Mouse (Mus musculus) liver, embryonic 16.5 days (tissue): ENCODE measurements around the gene Cntnap2. TPM values are rescaled to one million over a fixed set of nuclear protein-coding genes. Genes with fewer than 3 reads are reported as not detected.

Experiments used
- ATAC-seq: fragments of 200-750 bp; cut with Nextera tagmentation; 2 replicates; pipeline ENCODE4 v1.8.0; 2017; ENCODE audit warnings: low read depth, mild to moderate bottlenecking, moderate number of reproducible peaks, moderate library complexity
- H3K27ac ChIP-seq: fragments of 300-500 bp; sonication (generic); 2 replicates; pipeline ENCODE4 v1.5.1; 2014; ENCODE audit warnings: mild to moderate bottlenecking, low read length
- H3K27me3 ChIP-seq: fragments of 300-500 bp; sonication (generic); 2 replicates; pipeline ENCODE4 v1.6.1; 2014; ENCODE audit warnings: low read depth, low read length, mixed read lengths; ENCODE audit not compliant: control insufficient read depth, insufficient read depth
- H3K36me3 ChIP-seq: fragments of 300-500 bp; sonication (generic); 2 replicates; pipeline ENCODE4 v1.6.1; 2014; ENCODE audit warnings: mild to moderate bottlenecking; ENCODE audit not compliant: control insufficient read depth, insufficient read depth
- H3K4me1 ChIP-seq: fragments of 300-500 bp; sonication (generic); 2 replicates; pipeline ENCODE4 v1.6.1; 2014; ENCODE audit warnings: low read depth, low read length, mixed read lengths; ENCODE audit not compliant: control insufficient read depth
- H3K4me2 ChIP-seq: fragments of 300-500 bp; sonication (generic); 2 replicates; pipeline ENCODE4 v1.6.1; 2014; ENCODE audit warnings: low read depth, low read length, mixed read lengths
- H3K4me3 ChIP-seq: fragments of 300-500 bp; sonication (generic); 2 replicates; pipeline ENCODE4 v1.5.1; 2014; ENCODE audit warnings: low read depth, mild to moderate bottlenecking, low read length
- H3K9ac ChIP-seq: fragments of 300-500 bp; sonication (generic); 2 replicates; pipeline ENCODE4 v1.6.1; 2014; ENCODE audit warnings: low read depth, low read length
- H3K9me3 ChIP-seq: fragments of 300-500 bp; sonication (generic); replicated peaks from 2 replicates; pipeline ENCODE4 v1.6.1; 2016; ENCODE audit warnings: low read length; ENCODE audit not compliant: control insufficient read depth
- WGBS: fragments of 180-500 bp; shearing (Covaris S2); extraction: QIAGEN DNeasy Blood & Tissue Kit; methylation state at CpG from one replicate; pipeline ENCODE4 v1.1.7; 2014; ENCODE audit not compliant: insufficient replicate concordance; 5-methylcytosine and 5-hydroxymethylcytosine counted together
- polyA plus RNA-seq: library from polyadenylated mRNA; unstranded; fragments of >200 nt; fragmentation: Nextera tagmentation; extraction: Ambion mirVana; gene quantifications from 2 replicates; pipeline ENCODE4 v1.2.1, GENCODE M21; 2015

Cntnap2 gene
- polyA plus RNA-seq = 0.16 and 0.19 TPM in 2 replicates

DNA sequence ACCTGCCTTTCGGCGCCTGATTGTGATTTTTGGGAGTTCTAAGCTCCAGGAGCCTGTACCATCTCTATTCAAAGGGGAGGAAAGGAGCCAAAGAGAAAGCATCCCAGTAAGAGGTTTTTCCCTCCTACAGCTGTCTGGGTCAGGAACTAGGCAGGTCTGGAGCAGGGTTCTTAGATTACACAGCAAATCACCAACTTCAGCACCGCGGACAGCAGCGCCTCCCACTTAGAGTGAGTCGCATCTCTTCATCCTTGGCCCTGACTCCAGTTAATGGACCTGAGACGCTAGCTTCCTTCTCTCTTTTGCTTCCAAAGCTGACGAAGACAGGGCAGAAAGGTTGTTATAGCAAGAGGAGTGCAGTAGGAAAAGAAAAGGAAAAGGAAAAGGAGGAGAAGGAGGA is at the start of gene Cntnap2:
Cntnap2 (plus strand) TSS at position 267 of the 400 bp plus-strand sequence.
- Histone ChIP-seq H3K27ac (no peak within 1 kb of the TSS), H3K4me1 (no peaks in the 10 kb centered on the region), H3K4me3 (no peak within 1 kb of the TSS), H3K27me3 (no peaks in the 10 kb centered on the region), H3K9ac (no peak within 1 kb of the TSS), H3K4me2 (no peak within 1 kb of the TSS), H3K36me3 (no peaks in the 10 kb centered on the region), H3K9me3 (no peaks in the 10 kb centered on the region)
- WGBS = 12% methylated on average over 8 of the region's 8 CpGs
- no peak for ATAC-seq

- 15% methylated on average over 9 of the region's 9 CpGs for WGBS
- no peak for ATAC-seq
These were observed 33.0 kb upstream of the Cntnap2 start for GRCm38 (mm10) chr6:45026011-45026682.

GRCm38 (mm10) chr6:45039454-45039853 is 19.7 kb upstream of the Cntnap2 start:
- no peak for ATAC-seq
- no peaks in the 10 kb centered on the region for H3K27me3 ChIP-seq
- H3K4me2 ChIP-seq = no peak overlapping the region
- 38% methylated on average over 1 of the region's 1 CpGs for WGBS
- no peak overlapping the region for H3K9ac ChIP-seq
- no peak overlapping the region for H3K27ac ChIP-seq
- no peaks in the 10 kb centered on the region for H3K9me3 ChIP-seq
- H3K4me3 ChIP-seq = no peak overlapping the region
- no peaks in the 10 kb centered on the region for H3K36me3 ChIP-seq
- H3K4me1 ChIP-seq = no peaks in the 10 kb centered on the region

More at GRCm38 (mm10) chr6:45026011-45026682, 33.0 kb upstream of the Cntnap2 start:
- Histone ChIP-seq H3K9ac (no peak overlapping the region), H3K4me3 (no peak overlapping the region), H3K36me3 (no peaks in the 10 kb centered on the region), H3K4me2 (no peak overlapping the region), H3K9me3 (no peaks in the 10 kb centered on the region), H3K4me1 (no peaks in the 10 kb centered on the region), H3K27ac (no peak overlapping the region), H3K27me3 (no peaks in the 10 kb centered on the region)

GRCm38 (mm10) chr6:45059556-45060471 is 657 bp downstream of the Cntnap2 start:
- Histone ChIP-seq H3K4me2 (no peak overlapping the region), H3K9me3 (no peaks in the 10 kb centered on the region), H3K27me3 (no peaks in the 10 kb centered on the region), H3K27ac (no peak overlapping the region), H3K9ac (no peak overlapping the region), H3K4me1 (no peaks in the 10 kb centered on the region), H3K4me3 (no peak overlapping the region), H3K36me3 (no peaks in the 10 kb centered on the region)
- ATAC-seq = no peak
- 9% methylated on average over 34 of the region's 37 CpGs for WGBS

DNA sequence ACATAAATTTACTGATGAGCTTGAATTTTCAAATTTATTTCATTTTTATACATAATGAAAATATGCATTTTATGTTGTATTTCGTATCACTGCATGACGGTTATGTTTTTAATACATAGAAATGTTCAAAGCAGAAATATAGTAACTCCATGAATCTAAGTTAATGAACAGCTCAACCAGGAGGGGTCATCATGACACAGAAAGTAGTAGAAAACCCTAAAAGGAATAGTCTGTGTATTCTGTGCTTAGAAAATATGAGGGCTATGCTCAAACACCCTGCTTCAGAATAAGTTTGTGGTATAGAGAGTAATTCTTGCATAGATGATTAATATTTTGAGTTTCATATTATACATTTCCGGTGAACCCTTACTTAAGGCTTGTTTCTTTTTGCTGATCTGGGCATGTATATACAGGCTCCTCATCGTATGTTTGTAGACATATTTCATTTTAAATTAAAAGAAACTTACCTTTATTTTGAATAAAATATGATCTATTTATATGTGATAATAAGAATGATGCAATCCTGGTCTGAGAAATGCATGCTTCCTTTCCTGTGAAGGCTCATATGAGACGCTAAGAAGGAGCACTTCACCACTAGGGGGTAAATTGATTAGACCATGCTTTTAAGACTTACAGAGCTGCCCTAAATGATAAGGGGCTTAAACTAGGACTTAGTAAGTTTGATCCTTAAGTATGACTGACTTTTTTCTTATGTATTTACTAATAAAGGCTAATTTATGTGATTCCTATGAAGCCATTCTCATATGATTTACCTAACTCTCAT is 3.2 kb downstream of the Cntnap2 start:
- 48% methylated on average over 5 of the region's 5 CpGs for WGBS
- no peaks in the 10 kb centered on the region for H3K36me3 ChIP-seq
- H3K4me3 ChIP-seq = no peak overlapping the region
- H3K27me3 ChIP-seq = no peaks in the 10 kb centered on the region
- H3K4me2 ChIP-seq = no peak overlapping the region
- H3K9me3 ChIP-seq = no peaks in the 10 kb centered on the region
- ATAC-seq = no peak
- no peak overlapping the region for H3K9ac ChIP-seq
- no peaks in the 10 kb centered on the region for H3K4me1 ChIP-seq
- no peak overlapping the region for H3K27ac ChIP-seq

DNA sequence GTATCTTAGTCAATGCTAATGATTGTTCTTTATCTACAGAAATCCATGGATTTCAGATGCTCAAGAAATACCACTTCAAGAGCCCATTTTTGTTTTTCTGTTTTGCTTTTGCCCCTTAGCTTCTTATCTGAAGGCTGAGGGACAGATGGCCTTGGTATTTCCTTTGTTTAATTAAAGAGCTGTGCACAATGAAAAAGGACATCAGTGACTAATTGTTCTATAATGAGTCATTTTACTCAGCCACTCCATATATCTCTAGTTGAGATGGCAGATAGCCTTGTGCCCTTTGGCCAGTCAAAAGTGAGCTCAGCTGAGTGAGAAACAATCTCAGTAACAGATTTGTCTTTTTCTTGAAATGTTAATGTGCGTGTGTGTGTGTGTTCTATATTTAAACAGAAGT is 29.1 kb downstream of the Cntnap2 start:
- no peaks in the 10 kb centered on the region for H3K27me3 ChIP-seq
- 49% methylated on average over 1 of the region's 1 CpGs for whole genome bisulfite sequencing
- ATAC-seq = no peak
- no peaks in the 10 kb centered on the region for H3K9me3 ChIP-seq
- no peak overlapping the region for H3K4me3 ChIP-seq
- no peak overlapping the region for H3K9ac ChIP-seq
- no peak overlapping the region for H3K27ac ChIP-seq
- H3K4me1 ChIP-seq = no peaks in the 10 kb centered on the region
- no peak overlapping the region for H3K4me2 ChIP-seq
- no peaks in the 10 kb centered on the region for H3K36me3 ChIP-seq

DNA sequence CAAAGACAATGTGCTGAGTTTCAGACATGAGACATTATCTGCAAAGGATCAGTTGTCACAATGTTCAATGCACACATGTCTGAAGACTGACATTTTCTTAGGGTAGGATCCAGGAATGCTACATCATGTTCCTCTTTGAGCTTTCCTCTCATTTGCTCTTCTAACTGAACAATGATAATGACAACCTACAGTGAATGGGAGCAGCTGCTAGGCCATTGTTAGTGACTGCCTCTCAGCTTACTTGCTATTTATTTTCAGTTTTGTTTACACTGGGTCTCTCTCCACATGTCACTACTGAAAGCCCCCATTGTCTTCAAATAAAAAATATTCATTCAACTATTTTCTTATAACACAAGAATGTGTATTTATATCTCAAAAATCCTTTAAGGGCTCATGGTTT is 54.5 kb downstream of the Cntnap2 start:
- no peak for ATAC-seq
- H3K4me3 ChIP-seq = no peak overlapping the region
- no peak overlapping the region for H3K9ac ChIP-seq
- H3K4me1 ChIP-seq = no peaks in the 10 kb centered on the region
- no peaks in the 10 kb centered on the region for H3K27me3 ChIP-seq
- no peak overlapping the region for H3K4me2 ChIP-seq
- no peaks in the 10 kb centered on the region for H3K9me3 ChIP-seq
- H3K36me3 ChIP-seq = no peaks in the 10 kb centered on the region
- H3K27ac ChIP-seq = no peak overlapping the region

DNA sequence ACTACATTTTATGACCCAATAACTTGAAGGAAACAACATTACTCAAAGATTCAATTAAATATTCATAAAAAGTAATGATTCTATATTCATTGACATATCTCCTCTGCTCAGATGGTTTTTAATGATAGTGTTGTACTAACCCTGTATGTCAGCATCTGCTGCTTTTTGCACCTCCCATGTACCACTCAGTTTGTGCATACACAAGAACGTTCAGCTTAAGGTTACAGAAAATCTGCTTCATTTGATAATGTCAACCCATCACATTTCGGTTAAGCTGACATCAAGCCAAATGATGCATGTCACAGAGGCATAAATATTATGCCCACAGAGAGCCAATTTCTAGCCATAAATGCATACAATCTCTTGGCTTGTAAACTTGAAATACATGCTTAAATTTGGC is 85.7 kb downstream of the Cntnap2 start:
- H3K27ac ChIP-seq = no peak overlapping the region
- H3K4me3 ChIP-seq = no peak overlapping the region
- H3K9me3 ChIP-seq = no peaks in the 10 kb centered on the region
- ATAC-seq = no peak
- WGBS = 36% methylated on average over 2 of the region's 2 CpGs
- H3K27me3 ChIP-seq = no peaks in the 10 kb centered on the region
- no peak overlapping the region for H3K9ac ChIP-seq
- no peak overlapping the region for H3K4me2 ChIP-seq
- H3K36me3 ChIP-seq = no peaks in the 10 kb centered on the region
- no peaks in the 10 kb centered on the region for H3K4me1 ChIP-seq
